Mouse (Mus musculus) ES-Bruce4 (cell line): ENCODE measurements at regions not wholly inside any gene's neighbourhood (a gene's known extent, or its start where the extent isn't known, plus 50 kb on each side); places are given as distances from the start of the nearest gene placed in this dataset.

Experiments used
- CTCF ChIP-seq: IDR thresholded peaks from one replicate; pipeline ENCODE4 v1.8.1; 2011; ENCODE audit warnings: low read depth, low read length
- EP300 ChIP-seq: IDR thresholded peaks from 2 replicates; pipeline ENCODE4 v1.6.1; 2011; ENCODE audit warnings: low read depth, low read length; ENCODE audit not compliant: insufficient read depth
- POLR2A ChIP-seq: IDR thresholded peaks from one replicate; pipeline ENCODE4 v1.8.1; 2011; ENCODE audit warnings: low read length; ENCODE audit not compliant: insufficient read depth

GRCm38 (mm10) chr4:9184451-9185121 lies 945.7 kb upstream of the Car8 start:
- TF ChIP-seq POLR2A (no peak), CTCF (no peak), EP300 (no peak)
